Mouse (Mus musculus): ENCODE measurements at regions not wholly inside any gene's neighbourhood (a gene's known extent, or its start where the extent isn't known, plus 50 kb on each side); places are given as distances from the start of the nearest gene placed in this dataset.

- TF ChIP-seq CTCF (IDR thresholded peaks at IDR 0.05 in 2 of 3, conservative IDR thresholded peaks at IDR 0.05 in 1 of 3; ENCODE audit: control insufficient read depth in 1 of 3, insufficient read depth in 1 of 3, low read depth in 2 of 3, low read length in 3 of 3, poor library complexity in 1 of 3, severe bottlenecking in 1 of 3) (no peak), RCOR1 (IDR thresholded peaks at IDR 0.05; ENCODE audit: low read depth, low read length) (no peak), ZNF384 (IDR thresholded peaks at IDR 0.05; ENCODE audit: low read depth, low read length) (no peak), GABPA (IDR thresholded peaks at IDR 0.05; ENCODE audit: low read depth, low read length) (no peak)
Observed at GRCm38 (mm10) chr2:124848812-124849211, 219.1 kb upstream of the Slc24a5 start.
